In the genomic region with DNA sequence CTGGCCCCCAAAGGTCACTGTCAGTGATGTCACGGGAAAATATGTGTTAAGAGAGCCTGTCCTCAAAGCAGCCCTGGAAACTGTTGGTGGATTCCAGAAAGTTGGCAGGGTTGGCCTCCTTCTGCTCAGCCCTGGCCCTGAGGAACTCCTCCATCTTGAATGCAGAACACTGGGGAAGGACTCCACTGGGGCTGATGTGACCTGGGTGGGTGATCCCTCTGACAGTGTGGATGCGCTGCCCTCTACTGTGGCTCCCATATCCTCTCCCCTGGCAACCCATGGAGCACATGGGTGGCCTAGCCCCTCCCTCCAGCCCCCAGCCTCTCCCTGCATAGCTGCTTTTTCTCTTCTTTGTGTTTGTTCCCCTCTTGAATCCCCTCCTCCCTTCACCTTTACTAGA, we compare ENCODE assay signal across 21 mouse cellular contexts. TPM values are rescaled to one million over a fixed set of nuclear protein-coding genes. Genes with fewer than 3 reads are reported as not detected.
DNase-seq lines count a peak whose midpoint lies in the region; ATAC-seq lines count a peak whose summit lies in the region.
"Had no signal": no experiment of that assay in that cellular context is flagged by ENCODE, and none has a peak within 500 bp of the region (broad histone marks: within the 10 kb centered on the region; RNA-seq: fewer than 3 reads in every experiment).

No protein-coding gene starts in this region.

- WGBS in hindbrain, embryonic 10.5 days: 55% methylated on average over 2 of the region's 2 CpGs
- WGBS in hindbrain, embryonic 16.5 days: 58% methylated on average over 2 of the region's 2 CpGs
- WGBS in midbrain, embryonic 13.5 days: 80% methylated on average over 2 of the region's 2 CpGs
- WGBS in midbrain, embryonic 15.5 days: 88% methylated on average over 2 of the region's 2 CpGs

- no peak overlapping the region for H3K4me3 ChIP-seq in hindbrain, embryonic 10.5 days
- no peak overlapping the region for H3K4me3 ChIP-seq in hindbrain, embryonic 16.5 days (ENCODE audit: low read length)
- H3K4me3 ChIP-seq in midbrain, embryonic 13.5 days (replicated peaks): no peak overlapping the region
- no peak overlapping the region for H3K4me3 ChIP-seq in midbrain, embryonic 15.5 days
- H3K4me3 ChIP-seq: left cerebral cortex, adult 2 months; limb, embryonic 15.5 days; liver, embryonic 15.5 days had no signal

- no peak for ATAC-seq in hindbrain, embryonic 16.5 days
- ATAC-seq in midbrain, embryonic 13.5 days: peak; percentile 24; the same call in 1 of the 2 replicates
- ATAC-seq in midbrain, embryonic 15.5 days (replicated peaks): no peak
- ATAC-seq in megakaryocyte progenitor cell, adult 5-6 weeks (replicated peaks; ENCODE audit: poor library complexity): 0 out of 2 replicates have a peak, but pooled peaks have one; percentile 12

- no peaks in the 10 kb centered on the region for H3K36me3 ChIP-seq in hindbrain, embryonic 10.5 days
- H3K36me3 ChIP-seq in hindbrain, embryonic 16.5 days (ENCODE audit: control insufficient read depth, insufficient read depth, low read length): no peaks in the 10 kb centered on the region
- no peaks in the 10 kb centered on the region for H3K36me3 ChIP-seq in midbrain, embryonic 13.5 days
- H3K36me3 ChIP-seq in midbrain, embryonic 15.5 days (replicated peaks): no peaks in the 10 kb centered on the region
- H3K36me3 ChIP-seq: limb, embryonic 15.5 days; liver, embryonic 15.5 days had no signal

- peak; percentile 24 for DNase-seq in embryo, embryonic 10 days (ENCODE audit: low spot score)
- no peak for DNase-seq in embryo, embryonic 11 days
- peak; percentile 12 for DNase-seq in hindbrain, embryonic 10.5 days (ENCODE audit: low spot score)
- no peak for DNase-seq in adrenal gland, adult 8-10 months
- DNase-seq: adrenal gland, postnatal 14 days; cerebellum, adult 9-10 months; gastrocnemius, postnatal 36 days; kidney, adult 18-20 months; midbrain, embryonic 14.5 days; retina, postnatal 1 day; right cerebral cortex, postnatal 25 days; spleen, adult 18-20 months had no signal

- H3K27ac ChIP-seq in hindbrain, embryonic 10.5 days: peak overlapping the region; percentile 69; the same call in 1 of the 2 replicates
- no peak overlapping the region for H3K27ac ChIP-seq in hindbrain, embryonic 16.5 days (ENCODE audit: low read depth, low read length)
- H3K27ac ChIP-seq in midbrain, embryonic 13.5 days: no peak overlapping the region
- H3K27ac ChIP-seq in midbrain, embryonic 15.5 days: no peak overlapping the region
- H3K27ac ChIP-seq: kidney, postnatal 0 days; left cerebral cortex, adult 2 months; limb, embryonic 15.5 days; liver, embryonic 15.5 days; macrophage had no signal

- H3K27me3 ChIP-seq in hindbrain, embryonic 10.5 days (ENCODE audit: insufficient read depth, poor library complexity, severe bottlenecking): no peaks in the 10 kb centered on the region
- no peaks in the 10 kb centered on the region for H3K27me3 ChIP-seq in hindbrain, embryonic 16.5 days (replicated peaks; ENCODE audit: control insufficient read depth, insufficient read depth, low read length)
- no peaks in the 10 kb centered on the region for H3K27me3 ChIP-seq in midbrain, embryonic 13.5 days
- H3K27me3 ChIP-seq in midbrain, embryonic 15.5 days (replicated peaks): no peaks in the 10 kb centered on the region; the same call in 1 of the 2 replicates
- H3K27me3 ChIP-seq: limb, embryonic 15.5 days; liver, embryonic 15.5 days had no signal

- H3K4me2 ChIP-seq in hindbrain, embryonic 16.5 days (ENCODE audit: low read length): no peak overlapping the region
- H3K4me2 ChIP-seq in midbrain, embryonic 13.5 days (replicated peaks): no peak overlapping the region
- no peak overlapping the region for H3K4me2 ChIP-seq in midbrain, embryonic 15.5 days
- H3K4me2 ChIP-seq: limb, embryonic 15.5 days; liver, embryonic 15.5 days had no signal

- no peaks in the 10 kb centered on the region for H3K9me3 ChIP-seq in hindbrain, embryonic 10.5 days
- H3K9me3 ChIP-seq in hindbrain, embryonic 16.5 days (ENCODE audit: control insufficient read depth, low read length): no peaks in the 10 kb centered on the region
- no peaks in the 10 kb centered on the region for H3K9me3 ChIP-seq in midbrain, embryonic 13.5 days
- no peaks in the 10 kb centered on the region for H3K9me3 ChIP-seq in midbrain, embryonic 15.5 days
- H3K9me3 ChIP-seq: limb, embryonic 15.5 days; liver, embryonic 15.5 days had no signal

- no peak overlapping the region for H3K9ac ChIP-seq in hindbrain, embryonic 16.5 days (ENCODE audit: low read depth, low read length)
- no peak overlapping the region for H3K9ac ChIP-seq in midbrain, embryonic 13.5 days (replicated peaks)
- no peak overlapping the region for H3K9ac ChIP-seq in midbrain, embryonic 15.5 days
- H3K9ac ChIP-seq: limb, embryonic 15.5 days; liver, embryonic 15.5 days had no signal

- H3K4me1 ChIP-seq in hindbrain, embryonic 10.5 days (replicated peaks): peaks cover 18% of the 10 kb centered on the region
- no peaks in the 10 kb centered on the region for H3K4me1 ChIP-seq in hindbrain, embryonic 16.5 days (ENCODE audit: control insufficient read depth, insufficient read depth, low read depth, low read length)
- 0 out of 2 replicates have a peak, but pooled peaks cover 8% of the 10 kb centered on the region for H3K4me1 ChIP-seq in midbrain, embryonic 13.5 days (replicated peaks)
- H3K4me1 ChIP-seq in midbrain, embryonic 15.5 days: no peaks in the 10 kb centered on the region
- H3K4me1 ChIP-seq: limb, embryonic 15.5 days; liver, embryonic 15.5 days had no signal

RNA-seq across cellular contexts. Expression of a gene that starts 31.6 kb away (rescaled TPM):
- 5.1 and 6.7 TPM in 2 replicates for polyA plus RNA-seq in hindbrain, embryonic 10.5 days (2016; fragmentation: Nextera tagmentation; extraction: Ambion mirVana)
- polyA plus RNA-seq in hindbrain, embryonic 16.5 days (2015; fragmentation: Nextera tagmentation; extraction: Ambion mirVana): 19.7 and 21.4 TPM in 2 replicates
- polyA plus RNA-seq in midbrain, embryonic 13.5 days (2015; fragmentation: Nextera tagmentation; extraction: Ambion mirVana): 4.1 and 4.8 TPM in 2 replicates
- 8.4 and 9.3 TPM in 2 replicates for polyA plus RNA-seq in midbrain, embryonic 15.5 days (2015; fragmentation: Nextera tagmentation; extraction: Ambion mirVana)
- not detected in 2 replicates for total RNA-seq in megakaryocyte progenitor cell, adult 5-6 weeks (2015)
- 0.10 TPM in 1 of 2 replicates, not detected in the other for total RNA-seq in megakaryocyte progenitor cell, adult 5-6 weeks (2017)
- total RNA-seq in adrenal gland, adult 8-10 months (2022): 1 to 10 TPM; 1.2 to 3.3 (median 3.0) TPM
- polyA plus RNA-seq: macrophage had no signal

Comparison
In these comparisons a context has a peak if more than half of its experiments do, and no peak if none do; other contexts are left out.
1. DNase-seq: peak in embryo, embryonic 10 days (single experiment) and hindbrain, embryonic 10.5 days (single experiment); none in embryo, embryonic 11 days (single experiment) and adrenal gland, adult 8-10 months (single experiment).
2. ATAC-seq: peak in midbrain, embryonic 13.5 days (single experiment) and megakaryocyte progenitor cell, adult 5-6 weeks (single experiment); none in hindbrain, embryonic 16.5 days (single experiment) and midbrain, embryonic 15.5 days (single experiment).